In the genomic region with DNA sequence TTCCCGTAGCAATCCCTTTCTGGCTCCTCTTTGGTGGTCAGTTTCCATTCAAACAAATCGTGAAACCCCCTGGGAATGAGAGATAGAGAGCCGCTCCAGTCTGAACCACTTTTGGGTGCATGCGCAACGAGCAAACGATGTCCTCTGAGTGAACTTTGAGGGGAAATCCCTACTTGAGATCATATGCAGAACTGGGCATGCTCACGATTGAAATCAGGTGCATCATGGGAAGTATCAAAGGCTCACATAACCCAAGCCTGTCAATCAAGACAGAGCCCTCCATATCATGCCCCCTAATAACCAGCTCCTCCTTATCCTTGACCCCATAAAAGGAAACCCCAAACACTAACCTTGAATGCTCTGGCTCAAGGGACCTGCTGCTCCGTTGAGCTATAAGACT, we compare ENCODE assay signal across 12 mouse cellular contexts.
"Had no signal": no experiment of that assay in that cellular context is flagged by ENCODE, and none has a peak within 500 bp of the region (broad histone marks: within the 10 kb centered on the region; RNA-seq: fewer than 3 reads in every experiment).

No protein-coding gene starts in this region.

- H3K9ac ChIP-seq: limb, embryonic 12.5 days; liver, embryonic 14.5 days; neural tube, embryonic 13.5 days; stomach, embryonic 15.5 days had no signal

- H3K9me3 ChIP-seq: limb, embryonic 12.5 days; neural tube, embryonic 13.5 days; stomach, embryonic 15.5 days had no signal

- H3K27ac ChIP-seq: limb, embryonic 12.5 days; liver, embryonic 14.5 days; neural tube, embryonic 13.5 days; stomach, embryonic 15.5 days had no signal

- H3K4me1 ChIP-seq: stomach, embryonic 15.5 days had no signal

- H3K27me3 ChIP-seq: neural tube, embryonic 13.5 days; stomach, embryonic 15.5 days had no signal

- DNase-seq: layer of hippocampus, adult 9-11 months; layer of hippocampus, postnatal 36 days; midbrain, embryonic 14.5 days; retina, postnatal 1 day; right cerebral cortex, postnatal 4 days; thymus, adult 2 months; thymus, postnatal 25 days had no signal

- H3K4me3 ChIP-seq: limb, embryonic 12.5 days; neural tube, embryonic 13.5 days; stomach, embryonic 15.5 days had no signal

- ATAC-seq: hindbrain, embryonic 16.5 days had no signal

- H3K36me3 ChIP-seq: limb, embryonic 12.5 days; neural tube, embryonic 13.5 days; stomach, embryonic 15.5 days had no signal

- H3K4me2 ChIP-seq: limb, embryonic 12.5 days; neural tube, embryonic 13.5 days; stomach, embryonic 15.5 days had no signal
